In genomic region chrX:130874157-130874556, GRCm38 (mm10) we compare ENCODE assay signal across 15 mouse cellular contexts.
"Had no signal": no experiment of that assay in that cellular context is flagged by ENCODE, and none has a peak within 500 bp of the region (broad histone marks: within the 10 kb centered on the region; RNA-seq: fewer than 3 reads in every experiment).

No protein-coding gene starts in this region.

- H3K9me3 ChIP-seq: neural tube, embryonic 13.5 days; neural tube, embryonic 15.5 days; stomach, embryonic 15.5 days had no signal

- H3K4me1 ChIP-seq: neural tube, embryonic 13.5 days; neural tube, embryonic 15.5 days; stomach, embryonic 15.5 days had no signal

- DNase-seq: right cerebral cortex, adult 18-20 months; right cerebral cortex, postnatal 14 days; right cerebral cortex, postnatal 25 days; right cerebral cortex, postnatal 4 days; spleen, adult 18-20 months; thymus, adult 18-20 months; thymus, adult 2 months; thymus, postnatal 14 days; thymus, postnatal 25 days; thymus, postnatal 36 days; thymus, postnatal 4 days had no signal

- H3K9ac ChIP-seq: neural tube, embryonic 13.5 days; neural tube, embryonic 15.5 days; stomach, embryonic 15.5 days had no signal

- H3K36me3 ChIP-seq: neural tube, embryonic 13.5 days; neural tube, embryonic 15.5 days; stomach, embryonic 15.5 days had no signal

- H3K4me2 ChIP-seq: neural tube, embryonic 13.5 days; neural tube, embryonic 15.5 days; stomach, embryonic 15.5 days had no signal

- H3K4me3 ChIP-seq: neural tube, embryonic 13.5 days; neural tube, embryonic 15.5 days; stomach, embryonic 15.5 days had no signal

- H3K27ac ChIP-seq: neural tube, embryonic 13.5 days; neural tube, embryonic 15.5 days; stomach, embryonic 15.5 days; stomach, postnatal 0 days had no signal

- H3K27me3 ChIP-seq: neural tube, embryonic 13.5 days; neural tube, embryonic 15.5 days; stomach, embryonic 15.5 days had no signal
